Mouse (Mus musculus): ENCODE measurements around the gene Sgcd. TPM values are rescaled to one million over a fixed set of nuclear protein-coding genes. Genes with fewer than 3 reads are reported as not detected.

Gene Sgcd
- polyA plus RNA-seq, 1 experiment from 2014 or later = 3.0 TPM

DNA sequence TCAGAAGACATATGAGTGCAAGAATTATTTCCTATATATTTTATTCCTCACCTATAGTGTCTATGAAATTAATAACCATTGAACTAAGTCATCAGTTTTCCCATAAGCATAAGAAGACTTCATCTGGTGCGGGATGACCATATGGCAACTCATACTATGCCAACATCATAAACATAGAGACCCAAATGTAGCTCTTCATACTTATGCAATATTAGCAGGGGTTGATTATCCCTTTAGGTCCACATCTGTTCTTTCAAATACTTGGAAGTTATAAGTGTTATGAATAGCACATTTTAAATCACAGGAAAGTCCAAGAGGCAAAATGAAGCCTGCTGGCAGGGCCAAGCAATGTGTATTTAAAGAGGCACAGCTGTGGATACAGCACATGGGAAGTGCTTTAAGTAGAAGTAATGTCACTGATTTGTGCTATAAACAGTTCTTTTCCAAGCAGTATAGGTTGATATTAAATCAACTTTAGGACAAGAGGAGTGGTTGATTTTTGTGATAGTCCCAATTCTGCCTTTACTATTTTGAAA lies 690.9 kb downstream of the Sgcd start:
- Histone ChIP-seq H3K27me3 (ENCODE audit: control insufficient read depth, insufficient read depth, low read depth, low read length) (no peaks in the 10 kb centered on the region), H3K36me3 (ENCODE audit: control insufficient read depth, insufficient read depth, low read length) (no peaks in the 10 kb centered on the region), H3K9me3 (ENCODE audit: control insufficient read depth, low read length) (no peaks in the 10 kb centered on the region), H3K27ac (ENCODE audit: low read length) (no peak overlapping the region), H3K4me3 (ENCODE audit: low read length) (no peak overlapping the region), H3K4me2 (ENCODE audit: low read depth, low read length) (no peak overlapping the region), H3K4me1 (replicated peaks; ENCODE audit: control insufficient read depth, insufficient read depth, low read length) (no peaks in the 10 kb centered on the region), H3K9ac (ENCODE audit: low read length) (no peak overlapping the region)
- peak; percentile 83 for ATAC-seq (ENCODE audit: low read depth)
- 54% methylated on average over 1 of the region's 1 CpGs for WGBS

DNA sequence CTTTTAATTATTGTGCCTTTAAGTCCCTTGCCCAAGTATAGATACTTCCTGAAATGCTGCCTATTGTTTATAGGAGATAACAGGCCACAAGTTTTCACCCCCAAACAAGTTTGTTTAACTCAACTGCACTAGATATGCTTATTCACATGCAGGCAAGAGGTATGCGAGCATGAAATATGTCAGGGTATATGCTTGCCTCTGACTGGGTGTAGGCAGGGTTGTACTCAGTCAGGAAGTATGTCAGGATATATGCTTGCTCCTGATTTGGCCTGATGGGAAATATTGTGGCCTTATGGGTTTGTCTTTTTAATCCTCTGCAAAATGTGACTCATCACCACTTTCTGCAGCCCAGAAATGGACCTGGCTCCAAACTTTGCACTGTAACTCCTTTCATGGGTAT lies 694.0 kb downstream of the Sgcd start:
- no peak overlapping the region for H3K27ac ChIP-seq (ENCODE audit: low read length)
- no peak overlapping the region for H3K9ac ChIP-seq (ENCODE audit: low read length)
- ATAC-seq (ENCODE audit: low read depth) = no peak
- H3K4me3 ChIP-seq (ENCODE audit: low read length) = no peak overlapping the region
- no peak overlapping the region for H3K4me2 ChIP-seq (ENCODE audit: low read depth, low read length)
- WGBS = 74% methylated on average over 1 of the region's 1 CpGs
- no peaks in the 10 kb centered on the region for H3K36me3 ChIP-seq (ENCODE audit: control insufficient read depth, insufficient read depth, low read length)
- H3K27me3 ChIP-seq (ENCODE audit: control insufficient read depth, insufficient read depth, low read depth, low read length) = no peaks in the 10 kb centered on the region
- H3K4me1 ChIP-seq (replicated peaks; ENCODE audit: control insufficient read depth, insufficient read depth, low read length) = no peaks in the 10 kb centered on the region
- H3K9me3 ChIP-seq (ENCODE audit: control insufficient read depth, low read length) = no peaks in the 10 kb centered on the region

GRCm38 (mm10) chr11:47276586-47276985 lies 712.2 kb downstream of the Sgcd start:
- H3K27ac ChIP-seq (ENCODE audit: low read length) = no peak overlapping the region
- WGBS = 52% methylated on average over 4 of the region's 4 CpGs
- H3K9ac ChIP-seq (ENCODE audit: low read length) = no peak overlapping the region
- no peaks in the 10 kb centered on the region for H3K9me3 ChIP-seq (ENCODE audit: control insufficient read depth, low read length)
- H3K4me2 ChIP-seq (ENCODE audit: low read depth, low read length) = no peak overlapping the region
- no peaks in the 10 kb centered on the region for H3K27me3 ChIP-seq (ENCODE audit: control insufficient read depth, insufficient read depth, low read depth, low read length)
- ATAC-seq (ENCODE audit: low read depth) = no peak
- H3K4me1 ChIP-seq (replicated peaks; ENCODE audit: control insufficient read depth, insufficient read depth, low read length) = no peaks in the 10 kb centered on the region
- H3K36me3 ChIP-seq (ENCODE audit: control insufficient read depth, insufficient read depth, low read length) = no peaks in the 10 kb centered on the region
- H3K4me3 ChIP-seq (ENCODE audit: low read length) = no peak overlapping the region

DNA sequence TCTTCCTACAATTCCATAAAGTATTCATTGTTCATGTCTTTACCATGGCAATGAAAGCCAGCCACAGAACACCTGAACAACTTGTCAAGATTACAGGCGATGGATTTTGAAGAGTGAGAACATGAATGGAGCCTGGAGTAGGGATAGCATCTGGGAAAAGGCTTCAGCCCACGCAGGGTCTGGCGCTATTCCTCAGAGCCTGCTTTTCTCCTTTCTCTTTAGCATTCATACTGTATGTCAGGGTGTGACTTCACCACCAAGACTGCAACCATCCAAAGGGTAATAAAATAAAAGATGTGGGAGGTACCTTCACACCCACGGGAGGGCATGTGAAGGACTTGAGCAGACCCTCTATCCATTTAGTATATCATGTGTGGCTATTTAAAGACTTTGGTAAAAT lies 720.2 kb downstream of the Sgcd start:
- H3K9me3 ChIP-seq (ENCODE audit: control insufficient read depth, low read length) = no peaks in the 10 kb centered on the region
- no peaks in the 10 kb centered on the region for H3K36me3 ChIP-seq (ENCODE audit: control insufficient read depth, insufficient read depth, low read length)
- H3K27ac ChIP-seq (ENCODE audit: low read length) = no peak overlapping the region
- H3K27me3 ChIP-seq (ENCODE audit: control insufficient read depth, insufficient read depth, low read depth, low read length) = no peaks in the 10 kb centered on the region
- no peaks in the 10 kb centered on the region for H3K4me1 ChIP-seq (replicated peaks; ENCODE audit: control insufficient read depth, insufficient read depth, low read length)
- 86% methylated on average over 4 of the region's 4 CpGs for WGBS
- ATAC-seq (ENCODE audit: low read depth) = no peak
- no peak overlapping the region for H3K9ac ChIP-seq (ENCODE audit: low read length)
- no peak overlapping the region for H3K4me2 ChIP-seq (ENCODE audit: low read depth, low read length)
- H3K4me3 ChIP-seq (ENCODE audit: low read length) = no peak overlapping the region

DNA sequence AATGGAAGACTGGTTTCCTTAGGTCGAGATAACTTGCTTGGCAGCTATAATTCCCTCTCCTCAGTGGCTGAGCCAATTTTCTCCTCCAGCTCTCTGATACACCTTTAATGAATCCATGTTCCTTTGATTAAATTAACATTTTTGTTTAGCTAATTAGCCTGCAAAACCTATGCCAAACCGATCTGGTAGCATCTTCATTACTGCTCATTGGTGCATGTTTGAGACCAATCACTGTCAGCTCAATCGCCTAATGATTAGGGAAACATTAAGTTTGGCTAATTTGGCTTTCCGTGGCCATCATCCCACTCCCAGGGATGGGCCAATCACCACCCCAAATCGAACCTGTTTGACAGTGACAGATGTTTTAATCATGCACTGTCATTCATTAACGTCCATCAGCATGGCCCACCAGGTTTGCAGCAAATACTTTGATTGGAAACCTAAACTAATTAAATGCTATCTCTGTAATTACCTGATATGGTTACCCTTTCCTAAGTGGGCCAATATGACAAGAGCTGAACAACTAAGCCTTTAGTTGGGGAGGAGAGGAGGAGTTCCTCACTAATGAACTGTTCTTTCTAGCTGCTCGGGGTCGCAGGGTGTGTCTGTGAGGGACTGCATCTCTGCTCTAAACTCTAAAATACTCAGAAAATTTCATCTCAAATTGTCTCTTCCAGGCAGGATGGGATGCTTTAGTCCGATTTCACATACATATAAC lies 724.3 kb downstream of the Sgcd start:
- 78% methylated on average over 9 of the region's 9 CpGs for WGBS
- no peak for ATAC-seq (ENCODE audit: low read depth)
- Histone ChIP-seq H3K4me2 (ENCODE audit: low read depth, low read length) (no peak overlapping the region), H3K4me1 (replicated peaks; ENCODE audit: control insufficient read depth, insufficient read depth, low read length) (no peaks in the 10 kb centered on the region), H3K9me3 (ENCODE audit: control insufficient read depth, low read length) (no peaks in the 10 kb centered on the region), H3K27me3 (ENCODE audit: control insufficient read depth, insufficient read depth, low read depth, low read length) (no peaks in the 10 kb centered on the region), H3K9ac (ENCODE audit: low read length) (no peak overlapping the region), H3K4me3 (ENCODE audit: low read length) (no peak overlapping the region), H3K36me3 (ENCODE audit: control insufficient read depth, insufficient read depth, low read length) (no peaks in the 10 kb centered on the region), H3K27ac (ENCODE audit: low read length) (no peak overlapping the region)

DNA sequence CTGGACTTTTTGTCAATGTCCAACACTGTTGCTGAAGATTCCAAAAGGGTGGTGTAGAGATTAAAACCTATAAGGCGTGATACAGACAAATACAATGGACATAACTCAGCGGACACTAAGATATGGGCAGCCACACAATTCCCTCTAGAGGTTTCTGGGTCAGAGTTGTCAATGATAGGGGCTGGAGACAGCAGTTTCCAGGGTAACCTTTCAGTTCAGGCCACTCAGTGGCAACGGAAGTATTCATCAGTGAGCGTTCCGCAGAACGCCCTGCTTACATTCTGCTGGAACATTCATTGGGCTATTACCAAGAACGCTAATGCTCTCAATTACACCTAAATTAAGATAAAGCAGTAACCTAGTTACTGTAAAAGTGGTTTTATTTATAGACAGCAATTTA lies 738.5 kb downstream of the Sgcd start:
- Histone ChIP-seq H3K9ac (ENCODE audit: low read length) (no peak overlapping the region), H3K36me3 (ENCODE audit: control insufficient read depth, insufficient read depth, low read length) (no peaks in the 10 kb centered on the region), H3K27me3 (ENCODE audit: control insufficient read depth, insufficient read depth, low read depth, low read length) (no peaks in the 10 kb centered on the region), H3K9me3 (ENCODE audit: control insufficient read depth, low read length) (no peaks in the 10 kb centered on the region), H3K4me1 (replicated peaks; ENCODE audit: control insufficient read depth, insufficient read depth, low read length) (no peaks in the 10 kb centered on the region), H3K27ac (ENCODE audit: low read length) (no peak overlapping the region), H3K4me3 (ENCODE audit: low read length) (no peak overlapping the region), H3K4me2 (ENCODE audit: low read depth, low read length) (no peak overlapping the region)
- ATAC-seq (ENCODE audit: low read depth) = no peak
- WGBS = 71% methylated on average over 7 of the region's 7 CpGs

- Histone ChIP-seq H3K27me3 (ENCODE audit: control insufficient read depth, insufficient read depth, low read depth, low read length) (no peaks in the 10 kb centered on the region), H3K4me2 (ENCODE audit: low read depth, low read length) (no peak overlapping the region), H3K36me3 (ENCODE audit: control insufficient read depth, insufficient read depth, low read length) (no peaks in the 10 kb centered on the region), H3K9me3 (ENCODE audit: control insufficient read depth, low read length) (no peaks in the 10 kb centered on the region), H3K27ac (ENCODE audit: low read length) (no peak overlapping the region), H3K9ac (ENCODE audit: low read length) (no peak overlapping the region), H3K4me3 (ENCODE audit: low read length) (no peak overlapping the region), H3K4me1 (replicated peaks; ENCODE audit: control insufficient read depth, insufficient read depth, low read length) (no peaks in the 10 kb centered on the region)
- WGBS = 74% methylated on average over 4 of the region's 4 CpGs
- ATAC-seq (ENCODE audit: low read depth) = no peak
These were observed 740.4 kb downstream of the Sgcd start for GRCm38 (mm10) chr11:47248345-47248893.

DNA sequence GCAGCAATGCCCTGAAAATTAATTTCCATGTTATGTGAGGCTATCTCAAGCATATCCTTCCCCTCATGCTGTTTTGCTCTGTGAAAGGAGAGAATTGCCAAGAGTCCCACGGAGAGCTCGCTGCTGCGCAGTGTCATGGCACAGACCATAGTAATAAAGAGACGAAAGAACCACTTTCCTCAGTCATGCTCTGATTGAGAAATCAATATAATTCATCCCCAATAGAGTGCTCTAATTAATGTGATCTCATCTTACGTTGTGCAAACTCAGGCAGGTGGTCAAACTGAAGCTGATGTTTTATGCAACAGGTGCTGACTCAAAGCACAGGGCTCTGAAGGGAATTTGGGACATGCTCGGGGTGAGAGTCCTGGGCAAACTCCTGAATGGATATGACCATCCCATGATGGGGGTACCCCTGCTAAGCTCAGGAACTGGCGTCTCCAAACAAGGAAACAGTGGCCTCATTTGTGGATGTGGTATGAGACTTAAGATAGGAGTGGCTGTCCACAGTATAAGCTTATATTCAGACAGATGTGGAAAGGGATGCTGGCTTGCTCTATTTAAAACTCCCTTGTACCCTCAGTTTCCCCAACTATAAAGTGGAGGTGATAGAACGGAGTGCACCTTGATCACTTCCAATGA lies 740.9 kb downstream of the Sgcd start:
- Histone ChIP-seq H3K36me3 (ENCODE audit: control insufficient read depth, insufficient read depth, low read length) (no peaks in the 10 kb centered on the region), H3K27ac (ENCODE audit: low read length) (no peak overlapping the region), H3K4me1 (replicated peaks; ENCODE audit: control insufficient read depth, insufficient read depth, low read length) (no peaks in the 10 kb centered on the region), H3K4me3 (ENCODE audit: low read length) (no peak overlapping the region), H3K27me3 (ENCODE audit: control insufficient read depth, insufficient read depth, low read depth, low read length) (no peaks in the 10 kb centered on the region), H3K9ac (ENCODE audit: low read length) (no peak overlapping the region), H3K4me2 (ENCODE audit: low read depth, low read length) (no peak overlapping the region), H3K9me3 (ENCODE audit: control insufficient read depth, low read length) (no peaks in the 10 kb centered on the region)
- no peak for ATAC-seq (ENCODE audit: low read depth)
- 86% methylated on average over 8 of the region's 8 CpGs for WGBS

GRCm38 (mm10) chr11:47242401-47242800 lies 746.4 kb downstream of the Sgcd start:
- Histone ChIP-seq H3K27me3 (ENCODE audit: control insufficient read depth, insufficient read depth, low read depth, low read length) (no peaks in the 10 kb centered on the region), H3K9me3 (ENCODE audit: control insufficient read depth, low read length) (no peaks in the 10 kb centered on the region), H3K4me3 (ENCODE audit: low read length) (no peak overlapping the region), H3K9ac (ENCODE audit: low read length) (no peak overlapping the region), H3K27ac (ENCODE audit: low read length) (no peak overlapping the region), H3K4me1 (replicated peaks; ENCODE audit: control insufficient read depth, insufficient read depth, low read length) (no peaks in the 10 kb centered on the region), H3K36me3 (ENCODE audit: control insufficient read depth, insufficient read depth, low read length) (no peaks in the 10 kb centered on the region), H3K4me2 (ENCODE audit: low read depth, low read length) (no peak overlapping the region)
- 71% methylated on average over 1 of the region's 1 CpGs for WGBS
- no peak for ATAC-seq (ENCODE audit: low read depth)

All from lung, embryonic 16.5 days (tissue).